Mouse (Mus musculus) midbrain, embryonic 12.5 days (tissue): Measurements from ENCODE around the gene Frs2. TPM values are rescaled to one million over a fixed set of nuclear protein-coding genes. Genes with fewer than 3 reads are reported as not detected.
A peak's percentile ranks its signal among the peaks of the same experiment; 100 is the strongest.

Experiments
- ATAC-seq: fragments of 200-750 bp; cut with Nextera tagmentation; 2 replicates; pipeline ENCODE4 v1.8.0; 2017; ENCODE audit warnings: low read depth, moderate TSS enrichment, moderate library complexity; ENCODE audit not compliant: low FRiP score
- H3K27ac ChIP-seq: fragments of 300-500 bp; sonication (generic); replicated peaks from 2 replicates; pipeline ENCODE4 v1.5.1; 2016; ENCODE audit warnings: mild to moderate bottlenecking
- H3K27me3 ChIP-seq: fragments of 300-500 bp; sonication (generic); 2 replicates; pipeline ENCODE4 v1.6.1; 2016; ENCODE audit warnings: mild to moderate bottlenecking
- H3K36me3 ChIP-seq: fragments of 300-500 bp; sonication (generic); 2 replicates; pipeline ENCODE4 v1.6.1; 2016
- H3K4me1 ChIP-seq: fragments of 300-500 bp; sonication (generic); 2 replicates; pipeline ENCODE4 v1.6.1; 2016
- H3K4me2 ChIP-seq: fragments of 300-500 bp; sonication (generic); replicated peaks from 2 replicates; pipeline ENCODE4 v1.6.1; 2016; ENCODE audit warnings: mild to moderate bottlenecking, moderate library complexity
- H3K4me3 ChIP-seq: fragments of 300-500 bp; sonication (generic); 2 replicates; pipeline ENCODE4 v1.5.1; 2016; ENCODE audit warnings: mild to moderate bottlenecking
- H3K9ac ChIP-seq: fragments of 300-500 bp; sonication (generic); replicated peaks from 2 replicates; pipeline ENCODE4 v1.6.1; 2016; ENCODE audit warnings: mild to moderate bottlenecking, moderate library complexity
- H3K9me3 ChIP-seq: fragments of 300-500 bp; sonication (generic); 2 replicates; pipeline ENCODE4 v1.6.1; 2016; ENCODE audit warnings: mild to moderate bottlenecking
- WGBS: fragments of 180-500 bp; shearing (Covaris S2); methylation state at CpG from one replicate; pipeline ENCODE4 v1.1.7; 2016; 5-methylcytosine and 5-hydroxymethylcytosine counted together
- polyA plus RNA-seq: library from polyadenylated mRNA; unstranded; fragments of >200 nt; fragmentation: Nextera tagmentation; extraction: Ambion mirVana; gene quantifications from 2 replicates; pipeline ENCODE4 v1.2.1, GENCODE M21; 2016

Gene Frs2
- polyA plus RNA-seq, 1 experiment from 2014 or later, result 23.2 TPM

DNA sequence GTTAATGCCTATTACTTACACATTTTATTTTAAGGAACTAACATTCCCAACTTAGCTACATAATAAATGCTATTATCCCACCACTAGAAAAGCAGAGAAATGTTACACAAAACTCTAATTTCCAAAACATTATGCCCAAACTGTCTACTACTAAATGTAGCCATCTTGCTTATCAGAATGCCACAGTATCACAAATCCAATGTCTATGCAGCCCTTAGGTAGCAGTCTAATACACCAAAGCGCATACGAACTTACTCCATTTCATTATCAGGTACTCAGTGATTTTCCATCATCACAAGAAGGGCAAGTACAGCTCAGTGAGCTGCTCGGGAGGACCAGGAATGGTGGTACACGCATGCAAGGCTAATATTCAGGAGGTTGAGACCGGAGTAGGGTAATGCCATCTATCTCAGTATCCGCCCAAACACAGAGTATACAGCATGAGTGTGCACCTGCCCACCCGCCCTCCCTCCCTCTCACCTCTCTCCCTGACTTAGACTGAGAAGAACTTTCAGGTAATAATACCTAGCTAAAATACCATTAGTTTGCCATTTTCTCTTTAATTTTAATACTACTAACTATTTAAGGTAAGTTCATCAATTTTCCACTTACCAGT is 28.2 kb downstream of the Frs2 start:
- Histone ChIP-seq H3K36me3 (peaks cover 4% of the 10 kb centered on the region; the same call in 1 of the 2 replicates), H3K4me2 (no peak overlapping the region), H3K9me3 (no peaks in the 10 kb centered on the region), H3K27ac (no peak overlapping the region), H3K9ac (no peak overlapping the region), H3K4me3 (no peak overlapping the region), H3K4me1 (no peaks in the 10 kb centered on the region), H3K27me3 (no peaks in the 10 kb centered on the region)
- ATAC-seq, result no peak
- 90% methylated on average over 7 of the region's 7 CpGs for WGBS

DNA sequence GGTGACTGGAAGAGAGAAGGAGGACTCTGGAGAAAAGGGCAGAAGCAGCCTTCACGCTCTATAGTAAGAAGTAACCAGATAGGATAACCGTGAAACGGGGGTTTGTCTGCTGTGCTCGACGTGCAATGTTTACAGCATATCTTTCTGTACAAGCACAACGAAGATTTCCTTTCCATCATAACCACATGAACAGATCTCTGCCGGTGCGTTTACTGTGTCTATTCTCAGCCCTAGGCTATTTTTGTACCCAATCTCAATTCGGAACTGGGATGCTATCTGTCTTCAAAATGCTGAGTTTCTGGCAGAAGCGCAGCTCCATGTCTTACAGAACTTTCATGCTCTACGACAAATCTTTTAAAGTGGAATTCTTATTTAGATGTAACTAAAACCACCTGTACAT is 28.8 kb downstream of the Frs2 start:
- Histone ChIP-seq H3K27me3 (no peaks in the 10 kb centered on the region), H3K4me3 (no peak overlapping the region), H3K4me2 (no peak overlapping the region), H3K9me3 (no peaks in the 10 kb centered on the region), H3K4me1 (peaks cover 1% of the 10 kb centered on the region; the same call in 1 of the 2 replicates), H3K9ac (no peak overlapping the region), H3K27ac (no peak overlapping the region), H3K36me3 (peaks cover 4% of the 10 kb centered on the region; the same call in 1 of the 2 replicates)
- ATAC-seq, result no peak
- 82% methylated on average over 11 of the region's 11 CpGs for WGBS

DNA sequence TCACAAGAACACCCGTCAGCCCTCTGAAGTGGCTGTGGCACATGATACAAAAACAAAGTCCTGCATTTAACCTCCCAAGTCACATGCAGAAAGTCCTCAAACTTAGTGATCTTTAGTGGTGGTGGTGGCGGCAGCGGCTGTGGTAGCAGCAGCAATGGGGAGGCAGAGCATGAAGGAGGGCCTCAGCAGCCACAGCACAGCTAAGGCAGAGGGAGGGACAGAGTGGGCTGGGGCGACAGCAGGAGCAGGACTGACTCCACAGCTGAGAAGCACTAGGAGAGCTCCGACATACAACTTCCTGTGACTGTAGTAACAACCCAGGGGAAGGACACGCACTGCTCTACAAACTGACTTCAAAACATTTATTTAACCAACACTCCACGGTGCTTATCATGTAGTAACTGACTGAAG is 29.9 kb downstream of the Frs2 start:
- H3K9me3 ChIP-seq, result no peaks in the 10 kb centered on the region
- peaks cover 4% of the 10 kb centered on the region; the same call in 1 of the 2 replicates for H3K36me3 ChIP-seq
- no peak overlapping the region for H3K27ac ChIP-seq
- no peaks in the 10 kb centered on the region for H3K27me3 ChIP-seq
- H3K9ac ChIP-seq, result no peak overlapping the region
- no peak for ATAC-seq
- H3K4me2 ChIP-seq, result no peak overlapping the region
- WGBS, result 73% methylated on average over 7 of the region's 7 CpGs
- no peak overlapping the region for H3K4me3 ChIP-seq
- H3K4me1 ChIP-seq, result peaks cover 2% of the 10 kb centered on the region; the same call in 1 of the 2 replicates

DNA sequence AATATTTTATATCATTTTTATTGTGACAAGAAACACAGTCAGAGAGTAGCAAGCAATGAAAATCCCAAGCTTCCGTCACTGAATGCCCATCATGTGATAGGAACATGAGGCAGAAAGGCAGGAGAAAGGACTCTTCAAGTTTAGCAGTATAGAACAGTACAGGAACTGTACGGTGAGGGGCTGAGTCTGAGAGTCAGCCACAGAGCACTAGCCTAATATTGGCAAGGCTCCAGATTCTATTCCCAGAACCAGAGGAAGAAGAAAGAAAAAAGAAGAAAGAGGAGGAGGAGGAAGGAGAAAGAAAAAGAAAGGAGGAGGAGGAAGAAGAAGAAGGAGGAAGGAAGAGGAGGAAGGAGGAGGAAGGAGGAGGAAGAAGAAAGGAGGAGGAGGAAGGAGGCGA is 32.7 kb downstream of the Frs2 start:
- no peak overlapping the region for H3K4me3 ChIP-seq
- peaks cover 4% of the 10 kb centered on the region; the same call in 1 of the 2 replicates for H3K36me3 ChIP-seq
- no peaks in the 10 kb centered on the region for H3K27me3 ChIP-seq
- H3K4me1 ChIP-seq, result peaks cover 5% of the 10 kb centered on the region; the same call in 1 of the 2 replicates
- H3K9ac ChIP-seq, result no peak overlapping the region
- no peak overlapping the region for H3K4me2 ChIP-seq
- WGBS, result 88% methylated on average over 3 of the region's 3 CpGs
- no peak overlapping the region for H3K27ac ChIP-seq
- ATAC-seq, result no peak
- no peaks in the 10 kb centered on the region for H3K9me3 ChIP-seq

DNA sequence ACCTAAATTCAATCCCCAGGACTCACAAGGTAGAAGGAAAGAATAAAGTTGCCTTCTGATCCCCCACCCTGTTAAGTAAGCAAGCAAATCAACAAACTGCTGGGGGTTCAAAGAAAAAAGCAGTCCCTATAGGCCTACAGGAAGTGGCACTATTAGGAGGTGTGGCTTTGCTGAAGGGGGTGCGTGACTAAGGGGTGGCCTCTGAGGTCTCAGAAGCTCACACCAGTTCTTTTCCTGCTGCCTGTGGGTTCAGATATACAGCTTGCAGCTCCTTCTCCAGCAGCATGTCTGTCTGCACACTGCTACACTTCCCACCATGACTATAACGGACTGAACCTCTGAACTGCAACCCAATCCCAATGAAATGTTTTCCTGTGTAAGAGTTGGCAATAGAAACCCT is 35.8 kb downstream of the Frs2 start:
- Histone ChIP-seq H3K4me3 (no peak overlapping the region), H3K27me3 (no peaks in the 10 kb centered on the region), H3K9ac (no peak overlapping the region), H3K4me2 (no peak overlapping the region), H3K4me1 (peaks cover 8% of the 10 kb centered on the region; the same call in 1 of the 2 replicates), H3K9me3 (no peaks in the 10 kb centered on the region), H3K27ac (no peak overlapping the region), H3K36me3 (no peaks in the 10 kb centered on the region)
- no peak for ATAC-seq
- 65% methylated on average over 2 of the region's 2 CpGs for WGBS

DNA sequence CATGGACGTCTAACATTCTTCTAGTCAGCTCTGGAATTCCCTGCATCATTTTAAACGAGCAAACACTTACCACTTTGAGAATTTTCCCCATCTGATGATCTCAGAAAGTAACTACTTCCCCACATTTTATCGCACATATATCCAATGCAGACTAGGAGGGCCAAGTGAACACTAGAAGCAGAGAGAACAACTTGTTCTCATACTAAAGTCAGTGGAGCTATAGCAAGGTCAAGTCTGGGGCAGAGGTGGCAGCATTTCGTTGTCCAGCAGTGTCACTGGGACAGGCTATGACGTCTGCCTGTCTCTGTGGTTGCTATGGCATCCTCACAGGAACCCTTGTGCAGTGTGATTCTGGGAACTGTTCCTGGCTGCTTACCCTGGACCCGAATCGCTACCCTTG is 36.9 kb downstream of the Frs2 start:
- Histone ChIP-seq H3K9me3 (no peaks in the 10 kb centered on the region), H3K4me3 (no peak overlapping the region), H3K27ac (no peak overlapping the region), H3K27me3 (no peaks in the 10 kb centered on the region), H3K4me1 (peaks cover 11% of the 10 kb centered on the region), H3K36me3 (no peaks in the 10 kb centered on the region), H3K9ac (no peak overlapping the region), H3K4me2 (no peak overlapping the region)
- no peak for ATAC-seq
- 61% methylated on average over 7 of the region's 7 CpGs for whole genome bisulfite sequencing

DNA sequence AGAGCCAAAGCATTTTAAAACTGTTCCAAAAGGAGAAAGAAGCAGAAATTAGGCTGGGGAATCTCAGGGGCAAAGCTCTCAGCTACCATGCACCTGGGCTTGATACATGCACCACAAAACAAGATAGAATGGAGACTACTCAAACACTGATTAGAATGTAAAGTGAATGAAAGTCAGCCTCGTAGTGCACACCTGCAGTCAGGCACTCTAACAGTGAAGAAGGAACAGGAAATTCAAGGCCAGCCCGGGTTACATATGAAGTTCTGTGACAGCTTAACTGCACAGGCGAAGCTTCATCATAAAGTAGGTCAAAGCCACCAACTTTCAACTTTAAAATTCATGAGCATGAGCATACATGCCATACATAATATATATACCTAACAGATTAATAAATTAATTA is 38.1 kb downstream of the Frs2 start:
- Histone ChIP-seq H3K9me3 (no peaks in the 10 kb centered on the region), H3K4me3 (no peak overlapping the region), H3K4me1 (peaks cover 22% of the 10 kb centered on the region), H3K36me3 (no peaks in the 10 kb centered on the region), H3K9ac (no peak overlapping the region), H3K27ac (no peak overlapping the region), H3K27me3 (no peaks in the 10 kb centered on the region), H3K4me2 (no peak overlapping the region)
- no peak for ATAC-seq
- 82% methylated on average over 3 of the region's 3 CpGs for WGBS

DNA sequence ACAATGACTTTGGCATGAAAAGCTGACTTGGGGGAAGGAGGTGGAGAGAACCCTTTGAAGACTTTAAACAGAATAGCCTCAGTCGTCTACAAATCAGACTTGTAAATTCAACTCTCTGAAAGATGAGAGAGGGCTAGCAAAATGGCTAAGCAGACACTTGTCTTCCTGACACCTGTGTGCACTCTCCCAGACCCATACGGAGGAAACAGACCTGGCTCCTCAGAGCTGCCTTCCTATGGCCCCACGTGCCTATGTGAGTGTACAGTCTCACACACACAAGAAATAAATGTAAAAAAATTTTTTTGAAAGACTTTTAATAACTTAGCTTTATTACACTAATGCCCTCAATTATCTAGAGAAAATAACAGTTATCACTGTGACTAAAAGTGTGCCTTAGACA is 41.6 kb downstream of the Frs2 start:
- no peaks in the 10 kb centered on the region for H3K27me3 ChIP-seq
- no peak for ATAC-seq
- H3K4me1 ChIP-seq, result peaks cover 24% of the 10 kb centered on the region
- H3K4me3 ChIP-seq, result no peak overlapping the region
- H3K36me3 ChIP-seq, result no peaks in the 10 kb centered on the region
- no peak overlapping the region for H3K9ac ChIP-seq
- 18% methylated on average over 3 of the region's 3 CpGs for WGBS
- H3K4me2 ChIP-seq, result no peak overlapping the region
- H3K9me3 ChIP-seq, result no peaks in the 10 kb centered on the region
- no peak overlapping the region for H3K27ac ChIP-seq

DNA sequence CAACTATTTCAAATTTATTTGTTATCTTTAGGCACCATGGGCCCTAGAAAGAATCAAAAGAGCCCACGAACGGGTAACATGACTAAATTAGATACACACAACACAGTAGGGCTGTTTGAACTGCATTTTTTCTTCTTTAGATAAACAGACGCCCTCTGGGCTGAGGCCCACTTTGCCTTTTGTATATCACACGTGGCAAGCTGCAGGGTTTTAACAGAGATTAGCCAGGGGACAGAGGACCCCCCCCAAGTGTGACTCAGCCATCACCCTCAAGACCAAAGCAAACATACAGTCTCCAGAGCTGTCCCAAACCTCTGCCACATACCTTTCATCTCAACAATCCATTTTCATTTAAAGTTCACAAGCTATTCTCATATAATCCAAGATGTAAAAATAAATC is 42.1 kb downstream of the Frs2 start:
- peaks cover 22% of the 10 kb centered on the region for H3K4me1 ChIP-seq
- H3K36me3 ChIP-seq, result no peaks in the 10 kb centered on the region
- H3K4me3 ChIP-seq, result no peak overlapping the region
- H3K4me2 ChIP-seq, result no peak overlapping the region
- WGBS, result 5% methylated on average over 4 of the region's 4 CpGs
- H3K27me3 ChIP-seq, result no peaks in the 10 kb centered on the region
- no peak overlapping the region for H3K9ac ChIP-seq
- no peaks in the 10 kb centered on the region for H3K9me3 ChIP-seq
- no peak overlapping the region for H3K27ac ChIP-seq
- peak; percentile 49; the same call in 1 of the 2 replicates for ATAC-seq

DNA sequence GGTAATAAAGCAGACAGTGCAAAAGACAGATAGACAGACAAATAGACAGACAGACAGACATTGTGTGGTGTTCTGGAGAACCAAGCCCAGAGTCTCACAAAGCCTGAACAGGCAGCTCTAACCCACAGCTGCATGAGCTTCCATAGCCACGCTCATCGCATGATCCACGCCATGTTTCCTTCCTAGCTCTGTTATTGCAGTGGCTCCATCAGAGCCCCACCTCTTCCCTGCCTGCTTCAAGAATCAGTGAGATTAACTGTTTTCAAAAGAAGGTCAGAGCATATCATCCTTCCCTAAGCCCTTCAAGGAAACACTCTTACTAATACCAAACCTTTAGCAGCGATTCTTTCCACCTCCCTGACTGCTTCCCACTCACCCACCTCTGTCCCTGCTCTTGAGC is 43.3 kb downstream of the Frs2 start:
- 42% methylated on average over 4 of the region's 4 CpGs for WGBS
- Histone ChIP-seq H3K9ac (no peak overlapping the region), H3K4me3 (no peak overlapping the region), H3K4me2 (no peak overlapping the region), H3K9me3 (no peaks in the 10 kb centered on the region), H3K36me3 (no peaks in the 10 kb centered on the region), H3K27ac (no peak overlapping the region), H3K27me3 (no peaks in the 10 kb centered on the region), H3K4me1 (peaks cover 22% of the 10 kb centered on the region)
- no peak for ATAC-seq

DNA sequence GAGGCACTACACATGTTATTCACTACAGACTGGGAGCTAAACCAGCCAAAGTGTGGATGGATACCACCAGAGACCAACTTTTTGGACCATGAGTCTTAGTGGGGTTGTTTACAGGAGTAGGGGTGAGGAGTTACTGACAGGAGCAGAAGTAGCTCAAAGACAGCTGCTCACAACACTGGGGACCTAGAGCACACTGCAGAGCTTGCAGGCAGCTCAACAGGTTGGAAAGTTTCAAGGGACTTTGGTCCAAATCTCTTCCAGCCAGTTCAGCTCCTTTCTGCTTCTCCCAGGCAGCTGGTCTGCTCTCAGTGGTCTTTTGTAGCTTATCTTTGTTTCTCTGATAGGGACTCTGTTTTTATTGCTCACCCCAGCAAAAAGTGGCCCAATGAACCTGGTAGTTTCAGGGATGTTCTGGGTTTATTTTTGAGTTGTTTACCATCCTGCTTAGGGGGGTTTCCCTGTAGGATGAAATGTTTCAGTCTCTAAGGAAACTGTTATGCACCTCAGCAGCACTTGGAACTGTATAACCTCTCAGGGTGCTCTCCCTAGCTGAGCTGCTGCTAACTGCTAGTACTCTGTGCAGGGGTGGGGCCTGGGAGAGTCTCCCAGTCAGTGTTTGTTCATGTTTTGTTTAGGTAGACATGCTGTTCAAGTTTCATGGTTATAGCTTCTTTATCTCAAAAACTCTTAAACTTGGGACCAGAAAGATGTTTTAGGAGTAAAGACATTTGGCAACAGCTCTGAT is 44.3 kb downstream of the Frs2 start:
- Histone ChIP-seq H3K27me3 (no peaks in the 10 kb centered on the region), H3K4me2 (no peak overlapping the region), H3K4me1 (peaks cover 19% of the 10 kb centered on the region), H3K9ac (no peak overlapping the region), H3K36me3 (no peaks in the 10 kb centered on the region), H3K4me3 (no peak overlapping the region), H3K9me3 (no peaks in the 10 kb centered on the region), H3K27ac (no peak overlapping the region)
- ATAC-seq, result no peak

DNA sequence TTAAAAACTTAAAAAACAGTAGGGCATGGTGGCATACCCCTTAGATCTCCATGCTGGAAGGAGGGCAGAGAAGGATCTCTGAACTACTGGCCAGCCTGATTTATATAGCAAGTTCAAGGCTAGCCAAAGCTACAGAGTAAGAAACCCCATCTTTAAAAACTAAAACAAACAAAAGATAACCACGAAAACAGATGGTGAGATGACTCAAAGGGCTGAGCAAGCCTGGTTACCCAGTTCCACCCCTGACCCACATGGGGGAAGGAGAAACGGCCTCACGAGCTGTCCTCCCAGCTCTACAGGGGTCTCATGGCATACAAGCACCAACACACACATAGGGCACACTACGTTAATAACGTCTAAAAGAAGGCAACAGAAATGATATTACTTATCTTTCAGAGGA is 48.2 kb downstream of the Frs2 start:
- Histone ChIP-seq H3K36me3 (no peaks in the 10 kb centered on the region), H3K27me3 (no peaks in the 10 kb centered on the region), H3K27ac (no peak overlapping the region), H3K4me1 (peaks cover 7% of the 10 kb centered on the region; the same call in 1 of the 2 replicates), H3K4me2 (no peak overlapping the region), H3K9ac (no peak overlapping the region), H3K9me3 (no peaks in the 10 kb centered on the region), H3K4me3 (no peak overlapping the region)
- ATAC-seq, result no peak
- 78% methylated on average over 5 of the region's 5 CpGs for WGBS
